Mouse (Mus musculus): ENCODE data around the gene Ccdc30. TPM values are rescaled to one million over a fixed set of nuclear protein-coding genes. Genes with fewer than 3 reads are reported as not detected.
A peak's percentile ranks its signal among the peaks of the same experiment; 100 is the strongest.

Ccdc30 gene
- polyA plus RNA-seq, 2 experiments = 2.5 to 5.8 TPM

DNA sequence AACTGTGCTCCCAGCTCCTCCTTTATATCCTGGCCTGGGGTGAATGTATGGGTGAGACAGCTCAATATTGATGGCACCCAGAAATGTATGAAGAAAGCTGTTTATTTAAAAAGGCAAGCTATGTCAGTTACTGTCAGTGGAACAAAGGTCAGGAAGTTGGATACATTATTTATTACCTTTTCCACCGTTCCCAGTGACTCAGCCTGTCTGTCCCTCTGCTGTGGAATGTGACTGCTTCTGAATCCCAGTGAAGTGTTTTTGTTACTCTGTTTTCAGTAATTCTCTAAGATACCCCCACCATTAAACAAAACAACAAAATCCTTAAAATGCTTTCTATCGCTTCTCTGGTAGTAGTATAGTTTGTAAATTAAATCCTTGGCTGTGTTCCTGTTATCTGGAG lies 10.3 kb upstream of the Ccdc30 start:
- H3K4me2 ChIP-seq (replicated peaks; ENCODE audit: low read depth, low read length, severe bottlenecking) = no peak overlapping the region
- no peak overlapping the region for H3K27ac ChIP-seq (replicated peaks; ENCODE audit: low read depth, low read length)
- H3K4me3 ChIP-seq (replicated peaks; ENCODE audit: low read length) = no peak overlapping the region
- TF ChIP-seq POLR2A (IDR thresholded peaks at IDR 0.05; ENCODE audit: borderline replicate concordance, extremely low read depth, insufficient read depth, insufficient read length) = no peak
- DNase-seq (ENCODE audit: low spot score) (no peak), ATAC-seq (ENCODE audit: low FRiP score, low read depth) (no peak)
- H3K27me3 ChIP-seq (ENCODE audit: control insufficient read depth, insufficient read depth, low read length) = no peaks in the 10 kb centered on the region
- H3K36me3 ChIP-seq (ENCODE audit: control insufficient read depth, insufficient read depth, low read length) = no peaks in the 10 kb centered on the region
- no peaks in the 10 kb centered on the region for H3K9me3 ChIP-seq (ENCODE audit: control insufficient read depth, low read length)
- peaks cover 12% of the 10 kb centered on the region for H3K4me1 ChIP-seq (ENCODE audit: control insufficient read depth, insufficient read depth, low read length)
- H3K9ac ChIP-seq (ENCODE audit: low read depth, low read length, severe bottlenecking) = no peak overlapping the region
- 46% methylated on average over 2 of the region's 2 CpGs for WGBS

DNA sequence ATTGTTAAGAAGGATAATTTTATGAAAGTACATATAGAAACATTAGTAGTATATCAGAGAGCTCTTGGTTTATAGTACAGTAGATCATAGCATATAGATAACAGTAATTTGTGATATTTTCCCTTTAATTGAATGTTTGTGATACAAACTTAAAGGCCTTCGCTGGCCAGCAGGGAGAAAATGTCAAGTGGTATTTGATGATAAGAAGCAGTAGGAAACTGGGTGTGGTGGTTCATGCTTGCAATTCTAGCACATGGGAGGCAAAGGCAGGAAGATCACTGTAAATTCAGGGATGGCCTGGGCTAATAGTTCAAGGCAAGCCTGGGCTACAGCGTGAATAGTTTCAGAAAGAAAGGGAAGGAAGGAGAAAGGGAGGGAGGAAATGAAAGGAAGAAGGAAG lies 9.8 kb upstream of the Ccdc30 start:
- H3K9ac ChIP-seq (ENCODE audit: low read depth, low read length, severe bottlenecking) = no peak overlapping the region
- 91% methylated on average over 2 of the region's 2 CpGs for WGBS
- H3K36me3 ChIP-seq (ENCODE audit: control insufficient read depth, insufficient read depth, low read length) = 0 out of 2 replicates have a peak, but pooled peaks cover 5% of the 10 kb centered on the region
- DNase-seq (ENCODE audit: low spot score) (no peak), ATAC-seq (ENCODE audit: low FRiP score, low read depth) (no peak)
- no peak overlapping the region for H3K27ac ChIP-seq (replicated peaks; ENCODE audit: low read depth, low read length)
- no peaks in the 10 kb centered on the region for H3K27me3 ChIP-seq (ENCODE audit: control insufficient read depth, insufficient read depth, low read length)
- H3K4me2 ChIP-seq (replicated peaks; ENCODE audit: low read depth, low read length, severe bottlenecking) = no peak overlapping the region
- no peak for TF ChIP-seq POLR2A (IDR thresholded peaks at IDR 0.05; ENCODE audit: borderline replicate concordance, extremely low read depth, insufficient read depth, insufficient read length)
- H3K9me3 ChIP-seq (ENCODE audit: control insufficient read depth, low read length) = no peaks in the 10 kb centered on the region
- peaks cover 12% of the 10 kb centered on the region for H3K4me1 ChIP-seq (ENCODE audit: control insufficient read depth, insufficient read depth, low read length)
- H3K4me3 ChIP-seq (replicated peaks; ENCODE audit: low read length) = no peak overlapping the region

- no peaks in the 10 kb centered on the region for H3K9me3 ChIP-seq (ENCODE audit: control insufficient read depth, low read length)
- WGBS = under 1% methylated on average over 52 of the region's 52 CpGs
- H3K27me3 ChIP-seq (ENCODE audit: control insufficient read depth, insufficient read depth, low read length) = no peaks in the 10 kb centered on the region
- H3K4me3 ChIP-seq (replicated peaks; ENCODE audit: low read length) = peak within 1 kb of the TSS; percentile 67
- ATAC-seq (ENCODE audit: low FRiP score, low read depth) (peak; percentile 95), DNase-seq (ENCODE audit: low spot score) (peak; percentile 90)
- H3K27ac ChIP-seq (replicated peaks; ENCODE audit: low read depth, low read length) = peak within 1 kb of the TSS; percentile 82
- peak; percentile 70; the same call in 1 of the 2 replicates for TF ChIP-seq POLR2A (IDR thresholded peaks at IDR 0.05; ENCODE audit: borderline replicate concordance, extremely low read depth, insufficient read depth, insufficient read length)
- H3K9ac ChIP-seq (ENCODE audit: low read depth, low read length, severe bottlenecking) = peak within 1 kb of the TSS; percentile 73
- H3K4me2 ChIP-seq (replicated peaks; ENCODE audit: low read depth, low read length, severe bottlenecking) = peak within 1 kb of the TSS; percentile 86
- H3K4me1 ChIP-seq (ENCODE audit: control insufficient read depth, insufficient read depth, low read length) = peaks cover 12% of the 10 kb centered on the region
- 0 out of 2 replicates have a peak, but pooled peaks cover 5% of the 10 kb centered on the region for H3K36me3 ChIP-seq (ENCODE audit: control insufficient read depth, insufficient read depth, low read length)
These were observed 7.1 kb upstream of the Ccdc30 start, which contains the start of the genes Ppcs and Zmynd12 for GRCm38 (mm10) chr4:119422294-119422964. Gene Ppcs (minus strand): TSS chr4:119422420. Gene Zmynd12 (plus strand): TSS chr4:119422814.

DNA sequence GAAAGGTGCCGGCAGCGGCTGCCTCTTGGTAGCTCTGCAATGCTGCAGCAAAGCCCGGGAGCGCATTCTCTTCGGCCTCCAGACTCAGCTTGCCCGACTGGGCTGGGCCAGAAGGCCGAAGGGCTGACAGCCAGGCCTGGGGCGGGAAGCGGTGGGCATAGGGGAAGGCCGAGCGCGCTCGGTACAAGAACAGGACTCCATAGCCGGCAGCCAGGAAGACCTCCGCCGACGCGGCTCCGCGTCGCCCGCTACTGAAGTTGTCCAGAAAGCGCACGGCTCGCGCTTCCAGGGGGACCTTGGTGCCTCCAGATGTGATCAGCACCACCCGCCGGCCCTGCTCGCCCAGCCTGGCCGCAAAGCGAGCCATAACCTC lies 6.6 kb upstream of the Ccdc30 start:
- peaks cover 12% of the 10 kb centered on the region for H3K4me1 ChIP-seq (ENCODE audit: control insufficient read depth, insufficient read depth, low read length)
- no peaks in the 10 kb centered on the region for H3K27me3 ChIP-seq (ENCODE audit: control insufficient read depth, insufficient read depth, low read length)
- H3K4me2 ChIP-seq (replicated peaks; ENCODE audit: low read depth, low read length, severe bottlenecking) = peak overlapping the region; percentile 86
- under 1% methylated on average over 31 of the region's 31 CpGs for WGBS
- H3K9ac ChIP-seq (ENCODE audit: low read depth, low read length, severe bottlenecking) = peak overlapping the region; percentile 73
- ATAC-seq (ENCODE audit: low FRiP score, low read depth) (peak; percentile 56), DNase-seq (ENCODE audit: low spot score) (no peak)
- 0 out of 2 replicates have a peak, but pooled peaks cover 5% of the 10 kb centered on the region for H3K36me3 ChIP-seq (ENCODE audit: control insufficient read depth, insufficient read depth, low read length)
- H3K27ac ChIP-seq (replicated peaks; ENCODE audit: low read depth, low read length) = peak overlapping the region; percentile 82
- H3K9me3 ChIP-seq (ENCODE audit: control insufficient read depth, low read length) = no peaks in the 10 kb centered on the region
- H3K4me3 ChIP-seq (replicated peaks; ENCODE audit: low read length) = peak overlapping the region; percentile 67
- TF ChIP-seq POLR2A (IDR thresholded peaks at IDR 0.05; ENCODE audit: borderline replicate concordance, extremely low read depth, insufficient read depth, insufficient read length) = no peak

- no peak for DNase-seq (ENCODE audit: low spot score)
These were observed 5.9 kb upstream of the Ccdc30 start for GRCm38 (mm10) chr4:119421191-119421590.

More at GRCm38 (mm10) chr4:119421191-119421590, 5.9 kb upstream of the Ccdc30 start:
- Histone ChIP-seq H3K9ac (ENCODE audit: low read depth, low read length, severe bottlenecking) (peak overlapping the region; percentile 73), H3K4me2 (replicated peaks; ENCODE audit: low read depth, low read length, severe bottlenecking) (peak overlapping the region; percentile 86), H3K36me3 (ENCODE audit: control insufficient read depth, insufficient read depth, low read length) (0 out of 2 replicates have a peak, but pooled peaks cover 5% of the 10 kb centered on the region), H3K27ac (replicated peaks; ENCODE audit: low read depth, low read length) (no peak overlapping the region), H3K27me3 (ENCODE audit: control insufficient read depth, insufficient read depth, low read length) (no peaks in the 10 kb centered on the region), H3K4me1 (ENCODE audit: control insufficient read depth, insufficient read depth, low read length) (peaks cover 12% of the 10 kb centered on the region), H3K4me3 (replicated peaks; ENCODE audit: low read length) (peak overlapping the region; percentile 67), H3K9me3 (ENCODE audit: control insufficient read depth, low read length) (no peaks in the 10 kb centered on the region)
- ATAC-seq (ENCODE audit: low FRiP score, low read depth) = no peak
- no peak for TF ChIP-seq POLR2A (IDR thresholded peaks at IDR 0.05; ENCODE audit: borderline replicate concordance, extremely low read depth, insufficient read depth, insufficient read length)
- 63% methylated on average over 3 of the region's 3 CpGs for WGBS

Measured in limb, embryonic 14.5 days (tissue).